Mouse (Mus musculus) embryonic facial prominence, embryonic 10.5 days (tissue): ENCODE results near the gene Nppa. TPM values are rescaled to one million over a fixed set of nuclear protein-coding genes. Genes with fewer than 3 reads are reported as not detected.
A peak's percentile ranks its signal among the peaks of the same experiment; 100 is the strongest.

Experiments used
- DNase-seq: peaks from one replicate; pipeline ENCODE4 v3.0.0-alpha.2; 2017; ENCODE audit warnings: low spot score
- H3K27ac ChIP-seq: fragments of 300-500 bp; sonication (generic); replicated peaks from 2 replicates; pipeline ENCODE4 v1.5.1; 2016; ENCODE audit warnings: mild to moderate bottlenecking
- H3K27me3 ChIP-seq: fragments of 300-500 bp; sonication (generic); replicated peaks from 2 replicates; pipeline ENCODE4 v1.6.1; 2016; ENCODE audit warnings: low read depth, mild to moderate bottlenecking; ENCODE audit not compliant: poor library complexity, severe bottlenecking
- H3K36me3 ChIP-seq: fragments of 300-500 bp; sonication (generic); replicated peaks from 2 replicates; pipeline ENCODE4 v1.6.1; 2016; ENCODE audit warnings: mild to moderate bottlenecking, moderate library complexity
- H3K4me1 ChIP-seq: fragments of 300-500 bp; sonication (generic); 2 replicates; pipeline ENCODE4 v1.6.1; 2016
- H3K4me3 ChIP-seq: fragments of 300-500 bp; sonication (generic); 2 replicates; pipeline ENCODE4 v1.5.1; 2016; ENCODE audit warnings: mild to moderate bottlenecking, moderate library complexity
- H3K9me3 ChIP-seq: fragments of 300-500 bp; sonication (generic); 2 replicates; pipeline ENCODE4 v1.6.1; 2016; ENCODE audit warnings: mild to moderate bottlenecking
- WGBS: fragments of 180-500 bp; shearing (Covaris S2); methylation state at CpG from one replicate; pipeline ENCODE4 v1.1.7; 2016; 5-methylcytosine and 5-hydroxymethylcytosine counted together
- polyA plus RNA-seq: library from polyadenylated mRNA; unstranded; fragments of >200 nt; fragmentation: Nextera tagmentation; extraction: Ambion mirVana; gene quantifications from 2 replicates; pipeline ENCODE4 v1.2.1, GENCODE M21; 2016

Nppa gene
- polyA plus RNA-seq, 1 experiment from 2014 or later: 0.20 TPM

- H3K36me3 ChIP-seq: no peaks in the 10 kb centered on the region
- H3K4me3 ChIP-seq: no peak within 1 kb of the TSS
- 26% methylated on average over 20 of the region's 20 CpGs for WGBS
- no peak within 1 kb of the TSS for H3K27ac ChIP-seq
- H3K4me1 ChIP-seq: peaks cover 6% of the 10 kb centered on the region; the same call in 1 of the 2 replicates
- H3K9me3 ChIP-seq: no peaks in the 10 kb centered on the region
- H3K27me3 ChIP-seq: no peaks in the 10 kb centered on the region
- peak; percentile 70 for DNase-seq
Observed at GRCm38 (mm10) chr4:147985205-147986132, 15.1 kb upstream of the Nppa start, which contains the start of gene Nppb. Gene Nppb, plus strand, starts transcription at chr4:147985788.

- DNase-seq: no peak
- 70% methylated on average over 7 of the region's 7 CpGs for WGBS
- Histone ChIP-seq H3K36me3 (no peaks in the 10 kb centered on the region), H3K4me3 (no peak overlapping the region), H3K27me3 (no peaks in the 10 kb centered on the region), H3K4me1 (no peaks in the 10 kb centered on the region), H3K9me3 (no peaks in the 10 kb centered on the region), H3K27ac (no peak overlapping the region)
Observed at GRCm38 (mm10) chr4:147993571-147994095, 6.9 kb upstream of the Nppa start.

- H3K9me3 ChIP-seq: no peaks in the 10 kb centered on the region
- H3K36me3 ChIP-seq: no peaks in the 10 kb centered on the region
- H3K4me1 ChIP-seq: no peaks in the 10 kb centered on the region
- WGBS: 77% methylated on average over 3 of the region's 3 CpGs
- H3K4me3 ChIP-seq: no peak overlapping the region
- DNase-seq: no peak
- no peak overlapping the region for H3K27ac ChIP-seq
- no peaks in the 10 kb centered on the region for H3K27me3 ChIP-seq
Observed at GRCm38 (mm10) chr4:147995311-147995710, 5.2 kb upstream of the Nppa start.

- no peak overlapping the region for H3K27ac ChIP-seq
Observed at GRCm38 (mm10) chr4:148001013-148001789, 679 bp downstream of the Nppa start.

GRCm38 (mm10) chr4:148001866-148002265 is 1.3 kb downstream of the Nppa start:
- Histone ChIP-seq H3K27ac (no peak overlapping the region), H3K36me3 (peaks cover 37% of the 10 kb centered on the region), H3K4me3 (no peak overlapping the region), H3K9me3 (no peaks in the 10 kb centered on the region), H3K27me3 (no peaks in the 10 kb centered on the region), H3K4me1 (no peaks in the 10 kb centered on the region)
- DNase-seq: no peak
- 50% methylated on average over 8 of the region's 8 CpGs for WGBS

More at GRCm38 (mm10) chr4:148001013-148001789, 679 bp downstream of the Nppa start:
- H3K4me3 ChIP-seq: no peak overlapping the region
- 80% methylated on average over 17 of the region's 17 CpGs for WGBS
- H3K36me3 ChIP-seq: peaks cover 30% of the 10 kb centered on the region
- H3K27me3 ChIP-seq: no peaks in the 10 kb centered on the region
- H3K9me3 ChIP-seq: no peaks in the 10 kb centered on the region
- no peaks in the 10 kb centered on the region for H3K4me1 ChIP-seq
- DNase-seq: no peak

GRCm38 (mm10) chr4:148004361-148004760 is 3.8 kb downstream of the Nppa start:
- no peak overlapping the region for H3K27ac ChIP-seq
- WGBS: 85% methylated on average over 7 of the region's 7 CpGs
- peaks cover 62% of the 10 kb centered on the region for H3K36me3 ChIP-seq
- no peaks in the 10 kb centered on the region for H3K9me3 ChIP-seq
- H3K4me1 ChIP-seq: no peaks in the 10 kb centered on the region
- H3K4me3 ChIP-seq: no peak overlapping the region
- DNase-seq: no peak
- H3K27me3 ChIP-seq: no peaks in the 10 kb centered on the region

- 80% methylated on average over 4 of the region's 4 CpGs for WGBS
- Histone ChIP-seq H3K36me3 (peaks cover 99% of the 10 kb centered on the region), H3K9me3 (no peaks in the 10 kb centered on the region), H3K4me3 (no peak overlapping the region), H3K27me3 (no peaks in the 10 kb centered on the region), H3K27ac (no peak overlapping the region), H3K4me1 (no peaks in the 10 kb centered on the region)
- peak; percentile 37 for DNase-seq
Observed at GRCm38 (mm10) chr4:148008412-148008811, 7.9 kb downstream of the Nppa start.

GRCm38 (mm10) chr4:148009641-148010040 is 9.1 kb downstream of the Nppa start:
- Histone ChIP-seq H3K27me3 (no peaks in the 10 kb centered on the region), H3K9me3 (no peaks in the 10 kb centered on the region), H3K4me3 (no peak overlapping the region), H3K27ac (no peak overlapping the region), H3K4me1 (no peaks in the 10 kb centered on the region), H3K36me3 (peaks cover 100% of the 10 kb centered on the region)
- 89% methylated on average over 2 of the region's 2 CpGs for WGBS
- no peak for DNase-seq

GRCm38 (mm10) chr4:148011332-148011731 is 10.8 kb downstream of the Nppa start:
- Histone ChIP-seq H3K9me3 (no peaks in the 10 kb centered on the region), H3K27ac (no peak overlapping the region), H3K36me3 (peaks cover 100% of the 10 kb centered on the region), H3K4me3 (no peak overlapping the region), H3K27me3 (no peaks in the 10 kb centered on the region), H3K4me1 (no peaks in the 10 kb centered on the region)
- no peak for DNase-seq
- WGBS: 62% methylated on average over 3 of the region's 3 CpGs

- no peak for DNase-seq
- H3K27me3 ChIP-seq: no peaks in the 10 kb centered on the region
- H3K36me3 ChIP-seq: peaks cover 100% of the 10 kb centered on the region
- no peak overlapping the region for H3K27ac ChIP-seq
- H3K4me1 ChIP-seq: no peaks in the 10 kb centered on the region
- WGBS: 91% methylated on average over 4 of the region's 4 CpGs
- H3K4me3 ChIP-seq: no peak overlapping the region
- no peaks in the 10 kb centered on the region for H3K9me3 ChIP-seq
Observed at GRCm38 (mm10) chr4:148012216-148012615, 11.7 kb downstream of the Nppa start.

GRCm38 (mm10) chr4:148015418-148015817 is 14.9 kb downstream of the Nppa start:
- WGBS: 80% methylated on average over 10 of the region's 10 CpGs
- H3K4me1 ChIP-seq: peaks cover 7% of the 10 kb centered on the region
- no peaks in the 10 kb centered on the region for H3K9me3 ChIP-seq
- DNase-seq: no peak
- no peak overlapping the region for H3K27ac ChIP-seq
- no peak overlapping the region for H3K4me3 ChIP-seq
- H3K36me3 ChIP-seq: peaks cover 100% of the 10 kb centered on the region
- H3K27me3 ChIP-seq: no peaks in the 10 kb centered on the region

GRCm38 (mm10) chr4:148016981-148017380 is 16.5 kb downstream of the Nppa start:
- no peak overlapping the region for H3K4me3 ChIP-seq
- H3K27me3 ChIP-seq: no peaks in the 10 kb centered on the region
- peaks cover 100% of the 10 kb centered on the region for H3K36me3 ChIP-seq
- no peak overlapping the region for H3K27ac ChIP-seq
- DNase-seq: no peak
- WGBS: 82% methylated on average over 3 of the region's 3 CpGs
- H3K4me1 ChIP-seq: peaks cover 7% of the 10 kb centered on the region
- H3K9me3 ChIP-seq: no peaks in the 10 kb centered on the region
